Mouse (Mus musculus): ENCODE measurements around the gene Frmd5.
A peak's percentile ranks its signal among the peaks of the same experiment; 100 is the strongest.

GRCm38 (mm10) chr2:121571780-121572179 lies 235.1 kb downstream of the Frmd5 start:
- TF ChIP-seq CTCF (IDR thresholded peaks at IDR 0.05; ENCODE audit: low read depth) (peak; percentile 96), EP300 (IDR thresholded peaks at IDR 0.05; ENCODE audit: low read depth) (no peak)
